Mouse (Mus musculus) frontal cortex, postnatal 36 days (tissue): ENCODE results near the gene Fam163a.

ENCODE experiments used
- DNase-seq, 2 experiments: peaks; one replicate each; pipeline ENCODE4 v3.0.0; 2022; ENCODE audit warnings: low spot score in 2 of 2

The Fam163a gene

GRCm38 (mm10) chr1:156202661-156203060, 2.2 kb downstream of the Fam163a start:
- DNase-seq, result no peak

- no peak for DNase-seq
Measured at GRCm38 (mm10) chr1:156201069-156201468, 3.8 kb downstream of the Fam163a start.

- peak in 1 of 2 experiments; percentile 19 for DNase-seq
Measured at GRCm38 (mm10) chr1:156197588-156197987, 7.2 kb downstream of the Fam163a start.

- no peak for DNase-seq
Measured at GRCm38 (mm10) chr1:156193292-156193691, 11.5 kb downstream of the Fam163a start.

- DNase-seq, result no peak
Measured at GRCm38 (mm10) chr1:156192853-156193252, 12.0 kb downstream of the Fam163a start.

GRCm38 (mm10) chr1:156186646-156187045, 18.2 kb downstream of the Fam163a start:
- DNase-seq, result peak in 1 of 2 experiments; percentile 47

- no peak for DNase-seq
Measured at GRCm38 (mm10) chr1:156184158-156184571, 20.7 kb downstream of the Fam163a start.

- no peak for DNase-seq
Measured at GRCm38 (mm10) chr1:156183176-156183958, 21.5 kb downstream of the Fam163a start.

- peak in 1 of 2 experiments; percentile 26 for DNase-seq
Measured at GRCm38 (mm10) chr1:156179875-156180274, 25.0 kb downstream of the Fam163a start.

- DNase-seq, result no peak
Measured at GRCm38 (mm10) chr1:156168737-156169136, 36.1 kb downstream of the Fam163a start.

- DNase-seq, result no peak
Measured at GRCm38 (mm10) chr1:156116770-156117169, 88.1 kb downstream of the Fam163a start.

GRCm38 (mm10) chr1:156113884-156114499, 90.8 kb downstream of the Fam163a start:
- DNase-seq, result no peak

- no peak for DNase-seq
Measured at GRCm38 (mm10) chr1:156112142-156112541, 92.7 kb downstream of the Fam163a start.

GRCm38 (mm10) chr1:156111728-156112127, 93.1 kb downstream of the Fam163a start:
- DNase-seq, result no peak

GRCm38 (mm10) chr1:156111090-156111489, 93.7 kb downstream of the Fam163a start:
- DNase-seq, result no peak

GRCm38 (mm10) chr1:156108400-156108799, 96.4 kb downstream of the Fam163a start:
- no peak for DNase-seq

GRCm38 (mm10) chr1:156107424-156107823, 97.4 kb downstream of the Fam163a start:
- no peak for DNase-seq

GRCm38 (mm10) chr1:156105381-156105780, 99.4 kb downstream of the Fam163a start:
- no peak for DNase-seq

- no peak for DNase-seq
Measured at GRCm38 (mm10) chr1:156103763-156104162, 101.1 kb downstream of the Fam163a start.

- no peak for DNase-seq
Measured at GRCm38 (mm10) chr1:156091811-156092210, 113.0 kb downstream of the Fam163a start.

- DNase-seq, result no peak
Measured at GRCm38 (mm10) chr1:156090042-156090441, 114.8 kb downstream of the Fam163a start.

GRCm38 (mm10) chr1:156089561-156089960, 115.3 kb downstream of the Fam163a start:
- no peak for DNase-seq

GRCm38 (mm10) chr1:156087586-156087985, 117.2 kb downstream of the Fam163a start:
- DNase-seq, result no peak
